ENCODE assay signal across 13 mouse cellular contexts in the genomic region with DNA sequence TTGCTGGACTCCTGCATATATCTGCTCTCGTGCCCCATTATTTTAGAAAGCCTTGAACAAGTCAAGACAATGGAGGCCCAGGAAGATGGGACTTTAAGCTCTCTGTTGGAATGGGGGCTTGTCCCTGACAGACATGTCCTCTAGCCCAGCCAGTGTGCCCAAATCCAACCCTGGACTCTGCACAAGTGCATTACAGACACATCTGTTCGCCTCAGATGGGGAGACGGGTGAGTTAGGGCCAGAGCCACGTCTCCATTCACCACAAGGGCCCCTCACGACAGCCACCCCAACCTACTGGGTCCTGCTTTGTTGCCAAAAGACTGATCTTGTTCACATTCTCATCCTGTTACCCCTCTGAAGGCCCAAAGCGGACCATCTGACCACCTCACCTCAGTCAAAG.
"Had no signal": no experiment of that assay in that cellular context is flagged by ENCODE, and none has a peak within 500 bp of the region (broad histone marks: within the 10 kb centered on the region; RNA-seq: fewer than 3 reads in every experiment).

No protein-coding gene starts in this region.

- H3K4me3 ChIP-seq: limb, embryonic 15.5 days; liver, embryonic 12.5 days; midbrain, embryonic 10.5 days; neural tube, embryonic 12.5 days had no signal

- H3K9ac ChIP-seq: limb, embryonic 15.5 days; liver, embryonic 12.5 days; lung, embryonic 14.5 days; neural tube, embryonic 12.5 days had no signal

- ATAC-seq: liver, embryonic 12.5 days had no signal

- H3K4me1 ChIP-seq: limb, embryonic 15.5 days; liver, embryonic 12.5 days; neural tube, embryonic 12.5 days had no signal

- H3K27ac ChIP-seq: liver, embryonic 12.5 days; midbrain, embryonic 10.5 days; neural tube, embryonic 12.5 days had no signal

- H3K9me3 ChIP-seq: limb, embryonic 15.5 days; liver, embryonic 12.5 days; midbrain, embryonic 10.5 days; neural tube, embryonic 12.5 days had no signal

- H3K4me2 ChIP-seq: limb, embryonic 15.5 days; liver, embryonic 12.5 days; lung, embryonic 14.5 days; neural tube, embryonic 12.5 days had no signal

- H3K27me3 ChIP-seq: limb, embryonic 15.5 days; liver, embryonic 12.5 days; neural tube, embryonic 12.5 days had no signal

- DNase-seq: kidney, postnatal 36 days; layer of hippocampus, adult 9-11 months; layer of hippocampus, postnatal 36 days; lung, embryonic 14.5 days; lung, postnatal 10 days; midbrain, embryonic 14.5 days; spleen, adult 18-20 months; thymus, adult 2 months; thymus, postnatal 25 days had no signal
